Mouse (Mus musculus): ENCODE results near the gene Frmd4b.

GRCm38 (mm10) chr6:97586024-97586423, 31.3 kb downstream of the Frmd4b start:
- TF ChIP-seq CTCF (IDR thresholded peaks at IDR 0.05; ENCODE audit: low read depth, low read length) (no peak), POLR2A (IDR thresholded peaks at IDR 0.05; ENCODE audit: extremely low read depth, insufficient read depth, low read length) (no peak)

Measured in liver, adult 2 months (tissue).